Mouse (Mus musculus): ENCODE measurements around the gene Dscam. TPM values are rescaled to one million over a fixed set of nuclear protein-coding genes. Genes with fewer than 3 reads are reported as not detected.

Dscam gene
- polyA plus RNA-seq, 1 experiment = not detected

- no peak overlapping the region for H3K4me3 ChIP-seq (ENCODE audit: insufficient read depth, low read length)
- no peaks in the 10 kb centered on the region for H3K4me1 ChIP-seq (ENCODE audit: control insufficient read depth, insufficient read depth, low read length)
- H3K27ac ChIP-seq (ENCODE audit: insufficient read depth, low read depth, low read length) = no peak overlapping the region
- no peak for TF ChIP-seq CTCF (IDR thresholded peaks at IDR 0.05; ENCODE audit: low read depth, low read length)
Observed at GRCm38 (mm10) chr16:97009116-97010055, 161.2 kb downstream of the Dscam start.

GRCm38 (mm10) chr16:97007892-97008527, 162.5 kb downstream of the Dscam start:
- TF ChIP-seq POLR2A (IDR thresholded peaks at IDR 0.05; ENCODE audit: borderline replicate concordance, low read depth, low read length) = no peak
- no peak for TF ChIP-seq CTCF (IDR thresholded peaks at IDR 0.05; ENCODE audit: low read depth, low read length)
- H3K27ac ChIP-seq (ENCODE audit: insufficient read depth, low read depth, low read length) = no peak overlapping the region
- peaks cover 10% of the 10 kb centered on the region for H3K4me1 ChIP-seq (ENCODE audit: control insufficient read depth, insufficient read depth, low read length)
- no peak overlapping the region for H3K4me3 ChIP-seq (ENCODE audit: insufficient read depth, low read length)

GRCm38 (mm10) chr16:97006854-97007182, 163.7 kb downstream of the Dscam start:
- peaks cover 12% of the 10 kb centered on the region for H3K4me1 ChIP-seq (ENCODE audit: control insufficient read depth, insufficient read depth, low read length)
- no peak for TF ChIP-seq POLR2A (IDR thresholded peaks at IDR 0.05; ENCODE audit: borderline replicate concordance, low read depth, low read length)
- TF ChIP-seq CTCF (IDR thresholded peaks at IDR 0.05; ENCODE audit: low read depth, low read length) = no peak
- no peak overlapping the region for H3K27ac ChIP-seq (ENCODE audit: insufficient read depth, low read depth, low read length)
- no peak overlapping the region for H3K4me3 ChIP-seq (ENCODE audit: insufficient read depth, low read length)

GRCm38 (mm10) chr16:97006041-97006853, 164.3 kb downstream of the Dscam start:
- no peak for TF ChIP-seq POLR2A (IDR thresholded peaks at IDR 0.05; ENCODE audit: borderline replicate concordance, low read depth, low read length)
- no peak for TF ChIP-seq CTCF (IDR thresholded peaks at IDR 0.05; ENCODE audit: low read depth, low read length)
- H3K4me1 ChIP-seq (ENCODE audit: control insufficient read depth, insufficient read depth, low read length) = peaks cover 12% of the 10 kb centered on the region
- H3K4me3 ChIP-seq (ENCODE audit: insufficient read depth, low read length) = no peak overlapping the region
- H3K27ac ChIP-seq (ENCODE audit: insufficient read depth, low read depth, low read length) = no peak overlapping the region

- TF ChIP-seq POLR2A (IDR thresholded peaks at IDR 0.05; ENCODE audit: borderline replicate concordance, low read depth, low read length) (no peak), CTCF (IDR thresholded peaks at IDR 0.05; ENCODE audit: low read depth, low read length) (no peak)
- H3K4me3 ChIP-seq (ENCODE audit: insufficient read depth, low read length) = no peak overlapping the region
- peak overlapping the region; percentile 45; the same call in 1 of the 2 replicates for H3K27ac ChIP-seq (ENCODE audit: insufficient read depth, low read depth, low read length)
- peaks cover 12% of the 10 kb centered on the region for H3K4me1 ChIP-seq (ENCODE audit: control insufficient read depth, insufficient read depth, low read length)
Observed at GRCm38 (mm10) chr16:97003965-97004364, 166.6 kb downstream of the Dscam start.

- Histone ChIP-seq H3K4me3 (ENCODE audit: insufficient read depth, low read length) (no peak overlapping the region), H3K27ac (ENCODE audit: insufficient read depth, low read depth, low read length) (no peak overlapping the region), H3K4me1 (ENCODE audit: control insufficient read depth, insufficient read depth, low read length) (peaks cover 12% of the 10 kb centered on the region)
- no peak for TF ChIP-seq POLR2A (IDR thresholded peaks at IDR 0.05; ENCODE audit: borderline replicate concordance, low read depth, low read length)
- TF ChIP-seq CTCF (IDR thresholded peaks at IDR 0.05; ENCODE audit: low read depth, low read length) = no peak
Observed at GRCm38 (mm10) chr16:97002837-97003236, 167.7 kb downstream of the Dscam start.

- peaks cover 12% of the 10 kb centered on the region for H3K4me1 ChIP-seq (ENCODE audit: control insufficient read depth, insufficient read depth, low read length)
- H3K4me3 ChIP-seq (ENCODE audit: insufficient read depth, low read length) = no peak overlapping the region
- no peak overlapping the region for H3K27ac ChIP-seq (ENCODE audit: insufficient read depth, low read depth, low read length)
- TF ChIP-seq POLR2A (IDR thresholded peaks at IDR 0.05; ENCODE audit: borderline replicate concordance, low read depth, low read length) (no peak), CTCF (IDR thresholded peaks at IDR 0.05; ENCODE audit: low read depth, low read length) (no peak)
Observed at GRCm38 (mm10) chr16:97002189-97002588, 168.4 kb downstream of the Dscam start.

GRCm38 (mm10) chr16:96996854-96997253, 173.7 kb downstream of the Dscam start:
- Histone ChIP-seq H3K27ac (ENCODE audit: insufficient read depth, low read depth, low read length) (no peak overlapping the region), H3K4me3 (ENCODE audit: insufficient read depth, low read length) (no peak overlapping the region), H3K4me1 (ENCODE audit: control insufficient read depth, insufficient read depth, low read length) (no peaks in the 10 kb centered on the region)
- TF ChIP-seq CTCF (IDR thresholded peaks at IDR 0.05; ENCODE audit: low read depth, low read length) (no peak), POLR2A (IDR thresholded peaks at IDR 0.05; ENCODE audit: borderline replicate concordance, low read depth, low read length) (no peak)

GRCm38 (mm10) chr16:96995858-96996257, 174.7 kb downstream of the Dscam start:
- no peak overlapping the region for H3K4me3 ChIP-seq (ENCODE audit: insufficient read depth, low read length)
- H3K27ac ChIP-seq (ENCODE audit: insufficient read depth, low read depth, low read length) = no peak overlapping the region
- TF ChIP-seq CTCF (IDR thresholded peaks at IDR 0.05; ENCODE audit: low read depth, low read length) (no peak), POLR2A (IDR thresholded peaks at IDR 0.05; ENCODE audit: borderline replicate concordance, low read depth, low read length) (no peak)
- no peaks in the 10 kb centered on the region for H3K4me1 ChIP-seq (ENCODE audit: control insufficient read depth, insufficient read depth, low read length)
